Mouse (Mus musculus): ENCODE data around the gene Rhcg. TPM values are rescaled to one million over a fixed set of nuclear protein-coding genes. Genes with fewer than 3 reads are reported as not detected.

Gene Rhcg
- polyA plus RNA-seq, 1 experiment, result not detected

GRCm38 (mm10) chr7:79563675-79564074 is 53.8 kb downstream of the Rhcg start:
- H3K4me3 ChIP-seq, result no peak overlapping the region
- no peak for TF ChIP-seq E2F4 (IDR thresholded peaks at IDR 0.05; ENCODE audit: insufficient read depth)
- no peak for TF ChIP-seq REST (IDR thresholded peaks at IDR 0.05; ENCODE audit: insufficient read depth, insufficient read length)
- no peak for TF ChIP-seq USF1 (IDR thresholded peaks at IDR 0.05; ENCODE audit: low read depth)
- no peak for TF ChIP-seq MYOD1 (IDR thresholded peaks at IDR 0.05; ENCODE audit: control insufficient read depth in 1 of 3, insufficient read length in 2 of 3, low read depth in 2 of 3)
- TF ChIP-seq MYOG (IDR thresholded peaks at IDR 0.05; ENCODE audit: control insufficient read depth in 1 of 3, insufficient read depth in 1 of 3, insufficient read length in 2 of 3, low read depth in 2 of 3), result no peak
- TF ChIP-seq POLR2A (IDR thresholded peaks at IDR 0.05; ENCODE audit: insufficient read length, low read depth), result no peak
- no peak for TF ChIP-seq MAX (IDR thresholded peaks at IDR 0.05; ENCODE audit: low read depth)
- no peak for TF ChIP-seq SRF (IDR thresholded peaks at IDR 0.05; ENCODE audit: control insufficient read depth, insufficient read length, low read depth)
- TF ChIP-seq TCF3 (IDR thresholded peaks at IDR 0.05; ENCODE audit: insufficient read length, low read depth), result no peak
- H3K27me3 ChIP-seq (ENCODE audit: control insufficient read depth, insufficient read depth, insufficient read length), result peaks cover 8% of the 10 kb centered on the region
- H3K36me3 ChIP-seq (ENCODE audit: control insufficient read depth, insufficient read depth), result no peaks in the 10 kb centered on the region
- no peaks in the 10 kb centered on the region for H3K79me2 ChIP-seq (ENCODE audit: control insufficient read depth, insufficient read depth)
- no peak overlapping the region for H3K4me2 ChIP-seq (ENCODE audit: low read depth)
- no peak overlapping the region for H3ac ChIP-seq (ENCODE audit: control insufficient read depth, insufficient read length)

GRCm38 (mm10) chr7:79562385-79562784 is 55.1 kb downstream of the Rhcg start:
- Histone ChIP-seq H3K4me2 (ENCODE audit: low read depth) (no peak overlapping the region), H3K27me3 (ENCODE audit: control insufficient read depth, insufficient read depth, insufficient read length) (peaks cover 11% of the 10 kb centered on the region), H3K4me3 (no peak overlapping the region), H3ac (ENCODE audit: control insufficient read depth, insufficient read length) (no peak overlapping the region), H3K79me2 (ENCODE audit: control insufficient read depth, insufficient read depth) (no peaks in the 10 kb centered on the region), H3K36me3 (ENCODE audit: control insufficient read depth, insufficient read depth) (no peaks in the 10 kb centered on the region)
- no peak for TF ChIP-seq MAX (IDR thresholded peaks at IDR 0.05; ENCODE audit: low read depth)
- TF ChIP-seq SRF (IDR thresholded peaks at IDR 0.05; ENCODE audit: control insufficient read depth, insufficient read length, low read depth), result no peak
- TF ChIP-seq TCF12 (IDR thresholded peaks at IDR 0.05; ENCODE audit: insufficient read depth, poor library complexity, severe bottlenecking), result no peak
- no peak for TF ChIP-seq POLR2A (IDR thresholded peaks at IDR 0.05; ENCODE audit: insufficient read length, low read depth)

DNA sequence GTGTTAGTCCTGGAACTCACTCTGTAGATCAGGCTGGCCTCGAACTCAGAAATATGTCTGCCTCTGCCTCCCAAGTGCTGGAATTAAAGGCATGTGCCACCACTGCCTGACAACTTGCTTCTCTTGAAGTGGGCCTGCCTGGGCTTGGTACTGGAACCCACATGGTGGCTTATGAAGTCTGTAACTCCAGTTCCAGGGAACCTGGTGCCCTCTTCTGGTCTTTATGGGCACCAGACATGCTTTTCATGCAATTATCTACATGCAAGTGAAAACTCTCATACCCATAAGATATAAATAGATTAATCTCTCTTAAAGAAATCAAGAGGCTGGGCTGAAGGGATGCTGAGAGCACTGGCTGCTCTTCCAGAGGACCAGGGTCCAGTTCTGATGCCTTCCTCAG is 58.8 kb downstream of the Rhcg start:
- TF ChIP-seq MYOG (IDR thresholded peaks at IDR 0.05; ENCODE audit: control insufficient read depth in 1 of 3, insufficient read depth in 1 of 3, insufficient read length in 2 of 3, low read depth in 2 of 3) (no peak), TCF12 (IDR thresholded peaks at IDR 0.05; ENCODE audit: insufficient read depth, poor library complexity, severe bottlenecking) (no peak), SRF (IDR thresholded peaks at IDR 0.05; ENCODE audit: control insufficient read depth, insufficient read length, low read depth) (no peak), POLR2AphosphoS2 (IDR thresholded peaks at IDR 0.05; ENCODE audit: insufficient read length, low read depth) (no peak), MYOD1 (IDR thresholded peaks at IDR 0.05; ENCODE audit: control insufficient read depth in 1 of 3, insufficient read length in 2 of 3, low read depth in 2 of 3) (no peak), USF1 (IDR thresholded peaks at IDR 0.05; ENCODE audit: low read depth) (no peak), POLR2A (IDR thresholded peaks at IDR 0.05; ENCODE audit: insufficient read length, low read depth) (no peak), MAX (IDR thresholded peaks at IDR 0.05; ENCODE audit: low read depth) (no peak), REST (IDR thresholded peaks at IDR 0.05; ENCODE audit: insufficient read depth, insufficient read length) (no peak), TCF3 (IDR thresholded peaks at IDR 0.05; ENCODE audit: insufficient read length, low read depth) (no peak), CEBPB (IDR thresholded peaks at IDR 0.05; ENCODE audit: insufficient read depth, poor library complexity, severe bottlenecking) (no peak), E2F4 (IDR thresholded peaks at IDR 0.05; ENCODE audit: insufficient read depth) (no peak)

GRCm38 (mm10) chr7:79557728-79558221 is 59.7 kb downstream of the Rhcg start:
- peaks cover 47% of the 10 kb centered on the region for H3K27me3 ChIP-seq (ENCODE audit: control insufficient read depth, insufficient read depth, insufficient read length)
- no peak overlapping the region for H3K4me3 ChIP-seq

More for the DNA sequence above, 58.8 kb downstream of the Rhcg start:
- no peaks in the 10 kb centered on the region for H3K36me3 ChIP-seq (ENCODE audit: control insufficient read depth, insufficient read depth)
- H3K79me2 ChIP-seq (ENCODE audit: control insufficient read depth, insufficient read depth), result no peaks in the 10 kb centered on the region
- H3K4me2 ChIP-seq (ENCODE audit: low read depth), result no peak overlapping the region
- H3K4me3 ChIP-seq, result no peak overlapping the region
- peaks cover 44% of the 10 kb centered on the region for H3K27me3 ChIP-seq (ENCODE audit: control insufficient read depth, insufficient read depth, insufficient read length)
- H3ac ChIP-seq (ENCODE audit: control insufficient read depth, insufficient read length), result no peak overlapping the region

More at GRCm38 (mm10) chr7:79557728-79558221, 59.7 kb downstream of the Rhcg start:
- no peak overlapping the region for H3ac ChIP-seq (ENCODE audit: control insufficient read depth, insufficient read length)
- no peak overlapping the region for H3K4me2 ChIP-seq (ENCODE audit: low read depth)
- no peaks in the 10 kb centered on the region for H3K36me3 ChIP-seq (ENCODE audit: control insufficient read depth, insufficient read depth)
- TF ChIP-seq TCF12 (IDR thresholded peaks at IDR 0.05; ENCODE audit: insufficient read depth, poor library complexity, severe bottlenecking) (no peak), USF1 (IDR thresholded peaks at IDR 0.05; ENCODE audit: low read depth) (no peak), POLR2AphosphoS2 (IDR thresholded peaks at IDR 0.05; ENCODE audit: insufficient read length, low read depth) (no peak), CEBPB (IDR thresholded peaks at IDR 0.05; ENCODE audit: insufficient read depth, poor library complexity, severe bottlenecking) (no peak), TCF3 (IDR thresholded peaks at IDR 0.05; ENCODE audit: insufficient read length, low read depth) (no peak), REST (IDR thresholded peaks at IDR 0.05; ENCODE audit: insufficient read depth, insufficient read length) (no peak), POLR2A (IDR thresholded peaks at IDR 0.05; ENCODE audit: insufficient read length, low read depth) (no peak), MYOD1 (IDR thresholded peaks at IDR 0.05; ENCODE audit: control insufficient read depth in 1 of 3, insufficient read length in 2 of 3, low read depth in 2 of 3) (no peak), MYOG (IDR thresholded peaks at IDR 0.05; ENCODE audit: control insufficient read depth in 1 of 3, insufficient read depth in 1 of 3, insufficient read length in 2 of 3, low read depth in 2 of 3) (no peak), MAX (IDR thresholded peaks at IDR 0.05; ENCODE audit: low read depth) (no peak), E2F4 (IDR thresholded peaks at IDR 0.05; ENCODE audit: insufficient read depth) (no peak), SRF (IDR thresholded peaks at IDR 0.05; ENCODE audit: control insufficient read depth, insufficient read length, low read depth) (no peak)
- H3K79me2 ChIP-seq (ENCODE audit: control insufficient read depth, insufficient read depth), result no peaks in the 10 kb centered on the region
